Mouse (Mus musculus) stomach, postnatal 0 days (tissue): ENCODE measurements around the gene Smarca2.

Experiments
- CTCF ChIP-seq: IDR thresholded peaks from 2 replicates; pipeline ENCODE4 v1.5.1; 2016; ENCODE audit warnings: antibody characterized with exemption, low read depth, mild to moderate bottlenecking, moderate library complexity
- EP300 ChIP-seq: optimal IDR thresholded peaks from 2 replicates; pipeline ENCODE3; 2016; ENCODE audit warnings: antibody characterized with exemption

DNA sequence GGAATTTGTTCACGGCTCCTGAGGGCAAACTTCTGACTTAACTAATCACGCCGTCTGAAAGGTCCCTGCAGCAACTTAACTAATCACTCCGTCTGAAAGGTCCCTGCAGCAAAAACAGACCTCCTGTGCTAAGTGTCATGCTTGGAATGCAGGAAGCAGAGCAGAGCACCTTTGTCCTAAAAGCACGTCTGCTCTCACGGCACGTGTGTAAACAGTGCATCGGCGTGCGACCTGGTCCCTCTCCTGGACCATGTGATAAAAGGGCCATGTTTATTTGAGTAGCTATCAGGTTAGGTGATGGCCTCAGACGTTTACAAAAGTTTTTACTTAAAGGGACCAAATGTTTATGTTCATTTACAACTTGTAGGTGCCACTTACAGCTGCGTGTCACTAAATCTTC, 104.2 kb downstream of the Smarca2 start:
- TF ChIP-seq CTCF: no peak
- no peak for TF ChIP-seq EP300
